Mouse (Mus musculus) heart, embryonic 12.5 days (tissue): Measurements from ENCODE around the gene Fam24a. TPM values are rescaled to one million over a fixed set of nuclear protein-coding genes. Genes with fewer than 3 reads are reported as not detected.

Experiments used
- ATAC-seq: fragments of 200-750 bp; cut with Nextera tagmentation; 2 replicates; pipeline ENCODE4 v1.8.0; 2017; ENCODE audit warnings: moderate TSS enrichment, moderate library complexity; ENCODE audit not compliant: insufficient number of reproducible peaks, low FRiP score
- H3K27ac ChIP-seq: fragments of 300-500 bp; sonication (generic); 2 replicates; pipeline ENCODE4 v1.5.1; 2016; ENCODE audit warnings: mild to moderate bottlenecking, moderate library complexity; ENCODE audit not compliant: poor library complexity, severe bottlenecking
- H3K27me3 ChIP-seq: fragments of 300-500 bp; sonication (generic); replicated peaks from 2 replicates; pipeline ENCODE4 v1.6.1; 2016; ENCODE audit warnings: mild to moderate bottlenecking, moderate library complexity
- H3K36me3 ChIP-seq: fragments of 300-500 bp; sonication (generic); 2 replicates; pipeline ENCODE4 v1.6.1; 2016; ENCODE audit warnings: mild to moderate bottlenecking, moderate library complexity
- H3K4me1 ChIP-seq: fragments of 300-500 bp; sonication (generic); replicated peaks from 2 replicates; pipeline ENCODE4 v1.6.1; 2016; ENCODE audit warnings: mild to moderate bottlenecking
- H3K4me2 ChIP-seq: fragments of 300-500 bp; sonication (generic); 2 replicates; pipeline ENCODE4 v1.6.1; 2016; ENCODE audit warnings: mild to moderate bottlenecking, moderate library complexity
- H3K4me3 ChIP-seq: fragments of 300-500 bp; sonication (generic); 2 replicates; pipeline ENCODE4 v1.5.1; 2016; ENCODE audit warnings: mild to moderate bottlenecking
- H3K9ac ChIP-seq: fragments of 300-500 bp; sonication (generic); 2 replicates; pipeline ENCODE4 v1.6.1; 2016; ENCODE audit warnings: mild to moderate bottlenecking, moderate library complexity
- H3K9me3 ChIP-seq: fragments of 300-500 bp; sonication (generic); replicated peaks from 2 replicates; pipeline ENCODE4 v1.6.1; 2016; ENCODE audit warnings: mild to moderate bottlenecking, moderate library complexity
- WGBS: fragments of 180-500 bp; shearing (Covaris S2); methylation state at CpG from one replicate; pipeline ENCODE4 v1.1.7; 2016; 5-methylcytosine and 5-hydroxymethylcytosine counted together
- polyA plus RNA-seq: library from polyadenylated mRNA; unstranded; fragments of >200 nt; fragmentation: Nextera tagmentation; extraction: Ambion mirVana; gene quantifications from 2 replicates; pipeline ENCODE4 v1.2.1, GENCODE M21; 2016

Gene Fam24a
- not detected in 2 replicates for polyA plus RNA-seq

- H3K27ac ChIP-seq: no peak within 1 kb of the TSS
- H3K4me2 ChIP-seq: no peak within 1 kb of the TSS
- H3K27me3 ChIP-seq: no peaks in the 10 kb centered on the region
- no peak for ATAC-seq
- no peak within 1 kb of the TSS for H3K9ac ChIP-seq
- H3K4me1 ChIP-seq: 0 out of 2 replicates have a peak, but pooled peaks cover 4% of the 10 kb centered on the region
- 48% methylated on average over 1 of the region's 1 CpGs for WGBS
- H3K9me3 ChIP-seq: no peaks in the 10 kb centered on the region
- H3K36me3 ChIP-seq: peaks cover 3% of the 10 kb centered on the region; the same call in 1 of the 2 replicates
- no peak within 1 kb of the TSS for H3K4me3 ChIP-seq
These were observed at the start of gene Fam24a for GRCm38 (mm10) chr7:131333564-131333963. Gene Fam24a (plus strand): TSS chr7:131333864.

- Histone ChIP-seq H3K27me3 (no peaks in the 10 kb centered on the region), H3K4me1 (no peaks in the 10 kb centered on the region), H3K9me3 (no peaks in the 10 kb centered on the region), H3K27ac (no peak overlapping the region), H3K4me2 (no peak overlapping the region), H3K4me3 (no peak overlapping the region), H3K9ac (no peak overlapping the region), H3K36me3 (no peaks in the 10 kb centered on the region)
- WGBS: 70% methylated on average over 8 of the region's 8 CpGs
- no peak for ATAC-seq
These were observed 36.5 kb upstream of the Fam24a start for GRCm38 (mm10) chr7:131297151-131297550.

- 73% methylated on average over 8 of the region's 8 CpGs for WGBS
- no peaks in the 10 kb centered on the region for H3K27me3 ChIP-seq
- no peaks in the 10 kb centered on the region for H3K4me1 ChIP-seq
- no peak for ATAC-seq
- H3K4me2 ChIP-seq: no peak overlapping the region
- H3K36me3 ChIP-seq: no peaks in the 10 kb centered on the region
- H3K4me3 ChIP-seq: no peak overlapping the region
- no peak overlapping the region for H3K9ac ChIP-seq
- no peaks in the 10 kb centered on the region for H3K9me3 ChIP-seq
- no peak overlapping the region for H3K27ac ChIP-seq
These were observed 30.3 kb upstream of the Fam24a start for GRCm38 (mm10) chr7:131303340-131303739.

GRCm38 (mm10) chr7:131306733-131307132 is 26.9 kb upstream of the Fam24a start:
- no peak for ATAC-seq
- Histone ChIP-seq H3K4me2 (no peak overlapping the region), H3K27me3 (no peaks in the 10 kb centered on the region), H3K27ac (no peak overlapping the region), H3K4me3 (no peak overlapping the region), H3K36me3 (no peaks in the 10 kb centered on the region), H3K4me1 (no peaks in the 10 kb centered on the region), H3K9me3 (no peaks in the 10 kb centered on the region), H3K9ac (no peak overlapping the region)
- WGBS: 73% methylated on average over 5 of the region's 5 CpGs

- H3K36me3 ChIP-seq: no peaks in the 10 kb centered on the region
- no peaks in the 10 kb centered on the region for H3K27me3 ChIP-seq
- WGBS: 74% methylated on average over 7 of the region's 7 CpGs
- H3K4me1 ChIP-seq: peaks cover 12% of the 10 kb centered on the region
- no peak overlapping the region for H3K4me2 ChIP-seq
- no peak overlapping the region for H3K9ac ChIP-seq
- H3K27ac ChIP-seq: no peak overlapping the region
- H3K4me3 ChIP-seq: no peak overlapping the region
- H3K9me3 ChIP-seq: no peaks in the 10 kb centered on the region
- ATAC-seq: no peak
These were observed 19.2 kb upstream of the Fam24a start for GRCm38 (mm10) chr7:131314493-131314892.

- no peaks in the 10 kb centered on the region for H3K36me3 ChIP-seq
- no peak overlapping the region for H3K27ac ChIP-seq
- H3K27me3 ChIP-seq: no peaks in the 10 kb centered on the region
- no peak overlapping the region for H3K4me2 ChIP-seq
- WGBS: 49% methylated on average over 12 of the region's 12 CpGs
- H3K9me3 ChIP-seq: no peaks in the 10 kb centered on the region
- H3K9ac ChIP-seq: no peak overlapping the region
- no peak for ATAC-seq
- peaks cover 12% of the 10 kb centered on the region for H3K4me1 ChIP-seq
- H3K4me3 ChIP-seq: no peak overlapping the region
These were observed 16.1 kb upstream of the Fam24a start for GRCm38 (mm10) chr7:131317587-131317986.

- no peak for ATAC-seq
- Histone ChIP-seq H3K9ac (no peak overlapping the region), H3K4me2 (no peak overlapping the region), H3K9me3 (no peaks in the 10 kb centered on the region), H3K4me1 (peaks cover 12% of the 10 kb centered on the region), H3K36me3 (no peaks in the 10 kb centered on the region), H3K27me3 (no peaks in the 10 kb centered on the region), H3K4me3 (no peak overlapping the region), H3K27ac (no peak overlapping the region)
- WGBS: 43% methylated on average over 5 of the region's 7 CpGs
These were observed 15.3 kb upstream of the Fam24a start for GRCm38 (mm10) chr7:131318340-131318739.

- Histone ChIP-seq H3K27me3 (no peaks in the 10 kb centered on the region), H3K9me3 (no peaks in the 10 kb centered on the region), H3K4me2 (no peak within 1 kb of the TSS), H3K4me1 (peaks cover 12% of the 10 kb centered on the region), H3K4me3 (no peak within 1 kb of the TSS), H3K9ac (no peak within 1 kb of the TSS), H3K27ac (no peak within 1 kb of the TSS), H3K36me3 (no peaks in the 10 kb centered on the region)
- WGBS: 77% methylated on average over 2 of the region's 2 CpGs
- no peak for ATAC-seq
These were observed 11.5 kb upstream of the Fam24a start, which contains the start of gene Cuzd1 for GRCm38 (mm10) chr7:131322192-131322591. Gene Cuzd1 (minus strand): TSS chr7:131322292.

- Histone ChIP-seq H3K9ac (no peak overlapping the region), H3K27ac (no peak overlapping the region), H3K27me3 (no peaks in the 10 kb centered on the region), H3K4me1 (0 out of 2 replicates have a peak, but pooled peaks cover 4% of the 10 kb centered on the region), H3K4me3 (no peak overlapping the region), H3K4me2 (no peak overlapping the region), H3K9me3 (no peaks in the 10 kb centered on the region), H3K36me3 (no peaks in the 10 kb centered on the region)
- ATAC-seq: no peak
- WGBS: 79% methylated on average over 5 of the region's 5 CpGs
These were observed 6.6 kb upstream of the Fam24a start for GRCm38 (mm10) chr7:131327054-131327453.

- Histone ChIP-seq H3K4me1 (0 out of 2 replicates have a peak, but pooled peaks cover 4% of the 10 kb centered on the region), H3K4me2 (no peak within 1 kb of the TSS), H3K27ac (no peak within 1 kb of the TSS), H3K27me3 (no peaks in the 10 kb centered on the region), H3K9me3 (no peaks in the 10 kb centered on the region), H3K4me3 (no peak within 1 kb of the TSS), H3K9ac (no peak within 1 kb of the TSS), H3K36me3 (no peaks in the 10 kb centered on the region)
- 87% methylated on average over 5 of the region's 5 CpGs for WGBS
- ATAC-seq: no peak
These were observed 4.2 kb upstream of the Fam24a start, which contains the start of gene Fam24b for GRCm38 (mm10) chr7:131329416-131329815. Gene Fam24b (minus strand): TSS chr7:131329516.

- Histone ChIP-seq H3K4me3 (no peak overlapping the region), H3K4me1 (0 out of 2 replicates have a peak, but pooled peaks cover 4% of the 10 kb centered on the region), H3K27ac (no peak overlapping the region), H3K4me2 (no peak overlapping the region), H3K9ac (no peak overlapping the region), H3K36me3 (no peaks in the 10 kb centered on the region), H3K27me3 (no peaks in the 10 kb centered on the region), H3K9me3 (no peaks in the 10 kb centered on the region)
- 49% methylated on average over 2 of the region's 2 CpGs for WGBS
- no peak for ATAC-seq
These were observed 2.0 kb upstream of the Fam24a start for GRCm38 (mm10) chr7:131331688-131332087.

GRCm38 (mm10) chr7:131337502-131338068 is 3.9 kb downstream of the Fam24a start:
- 76% methylated on average over 8 of the region's 8 CpGs for WGBS
- Histone ChIP-seq H3K4me1 (no peaks in the 10 kb centered on the region), H3K4me3 (no peak overlapping the region), H3K9ac (no peak overlapping the region), H3K9me3 (no peaks in the 10 kb centered on the region), H3K4me2 (no peak overlapping the region), H3K36me3 (peaks cover 33% of the 10 kb centered on the region), H3K27me3 (no peaks in the 10 kb centered on the region), H3K27ac (no peak overlapping the region)
- no peak for ATAC-seq
